Mouse (Mus musculus) left cerebral cortex, adult 18-20 months (tissue): ENCODE results near the gene Tmem179. TPM values are rescaled to one million over a fixed set of nuclear protein-coding genes. Genes with fewer than 3 reads are reported as not detected.
A peak's percentile ranks its signal among the peaks of the same experiment; 100 is the strongest.

ENCODE experiments used
- DNase-seq, 2 experiments: peaks; one replicate each; pipeline ENCODE4 v3.0.0; 2021 to 2022; ENCODE audit warnings: low spot score in 2 of 2, mixed read lengths in 1 of 2
- total RNA-seq, 2 experiments: library from RNA; stranded (reverse); gene quantifications; 2 replicates each; pipeline ENCODE4 v1.2.3; 2021

The Tmem179 gene
- total RNA-seq, 2 experiments from 2014 or later = 117 to 118 TPM

DNA sequence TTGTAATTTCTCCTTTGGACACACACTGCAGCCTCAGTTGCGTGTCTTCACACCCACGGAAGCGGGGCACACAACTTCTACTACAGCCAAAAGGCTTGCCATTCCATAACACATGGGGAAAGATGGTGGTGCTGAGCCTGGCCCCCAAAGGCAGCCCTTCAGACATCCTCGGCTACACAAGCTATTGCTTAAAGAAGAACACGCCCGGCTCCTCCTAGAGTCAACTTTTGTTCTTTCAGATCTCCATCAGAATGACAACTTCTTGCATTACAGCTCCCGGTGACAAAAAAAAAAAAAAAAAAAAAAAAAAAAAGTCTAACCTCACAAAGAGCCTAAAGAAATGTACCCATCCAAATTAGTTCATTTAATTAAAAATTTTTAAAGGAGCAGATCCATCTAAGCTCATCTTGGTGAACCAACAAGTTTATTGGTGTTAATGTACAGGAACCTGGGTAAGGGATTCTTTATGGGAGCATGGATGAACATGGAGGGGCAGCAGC, 23.0 kb upstream of the Tmem179 start:
- no peak for DNase-seq

DNA sequence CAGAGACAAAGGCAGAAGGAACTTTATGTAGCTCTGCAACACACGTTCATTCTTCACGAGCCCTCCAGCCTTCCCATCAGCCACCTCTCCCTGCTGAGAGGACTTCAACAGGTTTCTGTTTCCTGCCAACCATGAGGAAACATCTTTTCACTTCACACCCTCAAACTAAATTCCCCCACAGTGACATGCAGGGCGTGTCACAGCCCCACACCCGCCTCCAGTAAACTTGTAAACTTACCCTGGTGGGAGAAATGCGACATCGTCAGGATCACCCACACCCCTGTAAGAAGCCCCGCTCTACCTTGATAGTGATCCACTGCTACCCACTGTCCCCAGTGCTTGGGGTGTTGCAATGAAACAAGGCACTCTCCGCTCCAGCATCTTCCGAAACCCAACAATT, 21.8 kb upstream of the Tmem179 start:
- no peak for DNase-seq

DNA sequence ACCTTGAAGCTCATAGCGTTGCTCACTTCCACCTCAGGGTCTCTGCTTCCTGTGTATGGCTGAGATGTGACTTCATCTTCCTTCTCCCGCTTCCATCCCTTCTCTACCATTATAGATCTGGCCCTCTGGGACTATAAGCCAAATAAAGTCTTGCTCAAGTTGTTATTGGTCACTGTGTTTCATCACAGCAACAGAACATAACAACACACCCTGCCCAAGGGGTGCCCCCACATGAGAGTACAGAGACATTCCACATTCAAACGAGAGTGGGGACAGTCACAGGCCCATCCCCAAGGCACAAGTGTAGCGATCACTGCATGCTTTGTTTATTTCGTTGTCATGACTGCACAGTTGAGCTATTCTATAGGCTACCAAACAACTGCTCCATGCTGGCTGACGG, 20.7 kb upstream of the Tmem179 start:
- DNase-seq = no peak

DNA sequence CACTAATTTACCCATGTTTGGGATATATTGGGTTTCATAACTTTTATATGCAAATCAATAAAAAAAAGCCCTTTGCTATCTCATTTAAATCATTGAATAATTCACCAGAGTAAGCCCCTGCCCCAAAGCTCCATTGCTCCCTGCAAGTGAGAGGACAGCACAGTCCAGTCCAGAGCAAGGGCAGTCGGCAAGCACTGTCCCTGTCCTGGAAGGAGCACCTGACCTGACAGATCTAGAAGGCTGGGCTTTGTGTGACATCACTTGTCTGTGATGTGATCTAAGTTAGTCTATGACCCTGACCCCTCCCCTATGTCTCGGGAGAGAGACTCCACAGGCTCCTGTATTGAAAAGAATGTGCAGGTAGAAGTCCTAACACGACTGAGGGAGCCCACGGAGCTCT, 17.2 kb upstream of the Tmem179 start:
- DNase-seq = no peak

DNA sequence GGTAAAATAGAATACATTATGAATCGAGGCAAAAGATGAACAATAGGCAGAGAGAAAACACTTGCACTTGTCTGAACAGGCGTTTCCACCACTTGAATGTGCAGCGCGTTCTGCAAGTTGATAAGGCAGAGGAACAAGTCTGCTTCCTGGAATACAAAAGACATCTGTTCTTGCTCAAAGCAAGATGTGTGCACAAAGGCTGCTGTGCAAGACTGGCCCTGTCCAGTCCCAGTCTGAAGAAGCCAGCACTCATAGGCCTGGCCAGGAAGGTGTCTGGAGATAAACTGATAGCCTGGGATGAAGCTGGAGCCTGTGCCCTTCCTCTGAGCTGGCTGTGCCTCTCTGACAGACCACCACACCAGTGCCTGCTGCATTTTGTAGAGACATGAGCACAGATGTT, 1.6 kb upstream of the Tmem179 start:
- DNase-seq = no peak

DNA sequence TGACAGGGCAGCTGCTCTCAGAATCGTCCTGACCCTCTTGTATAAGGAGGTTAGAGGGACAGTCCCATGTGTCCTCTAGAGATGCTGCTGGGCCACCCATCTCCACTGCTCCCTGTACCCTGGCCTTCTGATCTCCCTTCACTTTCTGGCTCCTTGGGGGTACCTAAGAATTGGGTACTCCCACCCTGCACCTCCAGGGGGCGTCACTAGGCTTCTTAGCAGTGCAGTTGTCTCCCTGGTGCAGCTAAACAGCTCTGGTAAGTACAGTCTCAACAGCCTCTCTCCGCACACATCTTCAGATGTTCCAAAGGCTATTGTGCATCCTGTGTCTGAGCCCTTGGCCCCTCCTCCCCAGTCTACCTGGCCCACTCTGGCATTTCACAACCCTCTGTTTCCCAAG, 1.6 kb downstream of the Tmem179 start:
- no peak for DNase-seq

DNA sequence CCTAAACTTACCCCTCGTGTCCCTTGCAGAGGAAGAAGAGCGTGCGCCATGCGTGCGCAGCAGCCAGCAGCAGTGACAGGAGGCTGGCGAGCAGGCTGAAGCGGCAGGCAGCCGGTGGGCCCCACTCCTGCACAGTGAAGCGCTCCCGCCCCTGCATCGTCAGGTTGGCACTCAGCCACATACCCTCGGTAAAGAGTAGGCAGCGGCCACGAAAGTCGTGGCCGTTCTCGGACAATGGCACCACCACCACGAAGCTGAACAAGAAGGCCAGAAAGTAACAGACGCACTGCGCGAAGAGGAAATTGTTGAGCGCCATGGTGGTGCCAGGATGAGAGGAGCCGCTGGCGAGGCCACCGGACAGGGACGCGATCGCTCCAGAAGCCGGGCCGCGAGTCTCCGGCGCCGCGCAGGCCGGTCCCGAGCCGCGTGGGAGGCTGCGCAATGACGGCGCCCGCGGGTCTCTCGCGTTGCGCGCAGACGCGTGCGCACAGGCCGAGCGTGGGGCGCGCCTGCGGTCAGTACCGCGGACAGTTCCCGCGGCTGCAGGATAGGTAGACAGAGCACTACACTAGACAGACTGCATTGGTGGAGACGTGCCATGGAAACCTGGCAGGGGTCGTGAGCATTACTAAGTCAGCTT, 5.7 kb downstream of the Tmem179 start:
- peak; percentile 76 to 85 for DNase-seq

DNA sequence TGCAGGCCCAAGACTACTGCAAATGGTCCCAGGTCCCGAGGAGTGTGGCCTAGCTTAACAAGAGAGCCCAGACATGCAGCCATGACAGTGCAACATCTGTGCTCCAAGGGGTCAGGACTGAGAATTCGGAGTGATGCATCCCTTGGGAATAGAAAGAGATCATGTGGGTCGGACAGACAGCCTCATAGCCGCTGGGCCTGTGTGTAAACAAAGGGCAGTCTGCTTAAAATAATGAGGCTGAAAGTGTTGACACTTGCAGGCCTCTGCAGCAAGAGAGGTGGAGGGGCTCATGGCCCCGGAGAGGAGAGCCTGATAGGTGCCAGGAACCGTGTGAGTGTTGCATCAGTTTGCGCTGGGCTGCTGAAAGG, 6.2 kb downstream of the Tmem179 start:
- no peak for DNase-seq

DNA sequence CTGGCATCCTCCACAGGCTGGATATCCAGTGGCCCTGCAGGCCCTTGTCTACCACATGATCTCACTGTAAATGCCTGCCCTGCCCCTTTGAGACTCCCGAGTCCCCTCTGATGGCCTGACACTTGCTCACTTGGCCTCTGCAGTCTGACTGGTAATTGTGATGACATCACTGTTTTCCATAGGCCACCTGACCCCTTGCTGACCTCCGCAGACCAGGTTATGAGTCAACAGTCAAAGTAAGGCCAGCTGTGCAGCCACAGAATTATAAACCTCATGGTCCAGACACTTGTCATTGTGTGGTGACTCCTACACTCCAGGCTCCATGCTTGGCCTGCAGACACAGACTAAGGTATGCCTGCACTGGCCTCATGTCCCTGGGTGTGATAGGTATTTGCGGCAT, 8.6 kb downstream of the Tmem179 start:
- no peak for DNase-seq

DNA sequence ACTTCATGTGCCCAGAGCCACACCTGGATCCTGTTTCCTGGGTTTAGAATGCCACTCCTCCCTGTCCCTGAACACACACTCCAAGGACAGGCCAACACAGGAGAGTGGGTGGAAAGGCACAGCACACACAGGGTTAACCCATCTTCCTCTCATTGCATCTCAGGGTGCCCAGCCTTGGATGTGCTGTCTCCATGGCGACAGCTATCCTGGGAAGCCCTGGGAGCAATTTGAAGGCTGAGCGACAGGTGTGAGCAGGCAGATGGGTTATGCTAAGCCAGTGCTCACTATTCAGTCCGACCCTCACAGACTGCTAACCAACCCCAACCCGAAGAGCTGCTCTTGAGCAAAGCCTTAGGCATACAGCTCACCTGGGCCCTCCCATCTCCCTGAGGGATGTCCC, 9.3 kb downstream of the Tmem179 start:
- DNase-seq = no peak

DNA sequence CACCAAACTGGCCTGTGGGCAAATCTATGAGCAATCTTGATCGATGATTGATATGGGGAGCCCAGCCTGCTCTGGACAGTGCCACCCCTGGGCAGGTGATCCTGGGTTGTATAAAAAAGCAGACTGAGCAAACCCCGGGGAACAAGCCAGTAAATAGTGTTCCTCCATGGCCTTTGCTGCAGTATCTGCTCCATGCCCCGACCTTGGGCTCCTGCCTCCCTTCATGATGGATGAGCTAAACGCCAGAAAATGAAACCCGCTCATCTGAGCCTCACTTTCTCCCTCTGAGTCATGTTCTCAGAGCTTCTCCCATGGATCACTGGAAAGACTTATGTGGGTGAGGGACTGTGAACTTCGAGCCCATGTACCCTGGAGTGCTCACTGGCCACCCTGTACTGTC, 10.3 kb downstream of the Tmem179 start:
- no peak for DNase-seq

DNA sequence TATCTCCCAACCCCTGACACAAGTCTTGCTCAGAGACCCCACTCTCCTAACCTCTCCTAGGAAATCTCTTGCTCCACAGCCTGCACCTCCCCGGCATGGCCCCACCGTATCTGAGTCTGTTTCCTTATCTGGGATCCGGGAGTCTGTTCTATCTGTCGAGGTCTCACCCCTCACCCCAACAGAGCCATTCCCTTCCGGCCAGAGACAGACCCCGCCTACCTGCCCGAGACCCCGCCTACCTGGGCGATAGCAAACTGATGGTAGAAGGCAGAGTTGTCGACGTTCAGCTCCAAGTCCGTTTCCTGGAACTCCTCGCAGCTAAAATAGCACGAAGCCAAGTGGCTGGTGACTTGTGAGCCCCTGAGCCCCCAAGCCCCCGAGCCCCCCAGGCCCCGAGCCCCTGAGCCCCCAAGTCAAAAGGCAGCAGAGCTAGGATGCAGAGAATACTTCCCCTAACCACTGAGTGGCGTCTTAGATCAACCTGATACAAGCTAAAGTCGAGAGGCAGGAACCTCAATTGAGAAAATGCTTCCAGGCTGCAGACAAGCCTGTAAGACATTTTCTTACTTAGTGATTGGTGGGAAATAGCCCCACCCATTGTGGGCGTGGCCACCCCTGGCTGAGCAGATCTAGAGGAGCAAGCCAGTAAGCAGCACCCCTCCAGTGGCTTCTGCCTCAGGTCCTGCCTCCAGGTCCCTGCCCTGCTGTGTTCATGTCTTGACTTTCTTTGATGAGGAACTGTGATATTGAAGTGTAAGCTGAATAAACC, 13.4 kb downstream of the Tmem179 start:
- no peak for DNase-seq

DNA sequence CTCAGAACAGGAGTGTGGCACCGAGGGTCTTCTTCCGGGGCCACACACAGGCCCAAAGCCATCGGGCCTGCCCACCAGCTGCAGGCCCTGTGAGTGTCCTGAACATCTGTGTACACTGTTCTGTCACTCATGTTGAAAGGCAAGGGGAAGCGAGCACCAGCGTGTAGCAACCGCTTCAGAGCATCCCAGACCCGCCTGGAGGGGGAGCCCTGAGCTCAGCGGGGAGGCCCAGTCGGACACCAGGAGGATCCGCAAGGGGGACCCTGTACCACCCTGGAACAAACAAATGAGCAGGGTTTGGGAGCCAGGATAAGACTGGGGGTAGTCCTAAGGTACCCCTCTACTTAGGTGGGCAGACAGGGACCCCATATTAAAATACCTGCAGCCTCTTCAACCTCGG, 17.9 kb downstream of the Tmem179 start:
- DNase-seq = peak; percentile 44 to 59

DNA sequence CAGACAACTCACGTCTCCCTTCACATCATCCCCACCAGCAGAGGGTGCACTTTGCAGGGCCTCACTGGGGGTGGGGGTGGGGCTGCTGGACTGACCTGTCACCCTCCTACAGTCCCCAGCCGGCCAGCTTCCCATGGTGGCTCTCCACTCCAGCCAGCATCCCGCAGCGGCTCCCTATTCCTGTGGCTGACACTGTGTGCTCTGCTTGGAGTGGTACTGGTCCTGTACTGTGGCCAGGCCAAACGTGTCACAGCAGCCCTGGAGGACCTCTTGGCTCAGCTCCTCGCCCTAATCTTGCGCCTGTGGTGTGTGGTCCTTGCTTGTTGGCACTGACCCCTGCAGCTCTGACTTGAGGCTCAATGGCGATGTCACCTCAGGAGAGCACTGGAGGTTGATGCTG, 18.8 kb downstream of the Tmem179 start:
- no peak for DNase-seq

DNA sequence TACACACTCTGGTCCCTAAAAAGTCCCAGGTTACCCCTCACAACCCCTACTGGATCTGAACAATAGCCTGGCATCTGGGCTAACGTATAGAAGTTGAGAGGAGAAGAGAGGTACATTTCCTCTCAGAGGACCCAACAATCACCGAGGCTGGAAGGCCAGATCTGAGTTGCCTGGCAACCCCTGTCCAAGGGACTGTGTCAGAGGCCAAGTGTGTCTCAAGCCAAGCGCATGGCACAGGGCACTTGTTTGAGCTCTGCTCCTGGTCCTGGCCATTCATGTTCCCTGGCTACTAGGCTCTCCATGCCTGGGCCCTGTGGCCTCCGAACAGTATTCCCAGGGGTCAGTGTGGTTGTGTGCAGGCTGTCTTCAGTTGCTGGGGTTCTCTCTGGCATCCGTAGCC, 20.4 kb downstream of the Tmem179 start:
- no peak for DNase-seq

DNA sequence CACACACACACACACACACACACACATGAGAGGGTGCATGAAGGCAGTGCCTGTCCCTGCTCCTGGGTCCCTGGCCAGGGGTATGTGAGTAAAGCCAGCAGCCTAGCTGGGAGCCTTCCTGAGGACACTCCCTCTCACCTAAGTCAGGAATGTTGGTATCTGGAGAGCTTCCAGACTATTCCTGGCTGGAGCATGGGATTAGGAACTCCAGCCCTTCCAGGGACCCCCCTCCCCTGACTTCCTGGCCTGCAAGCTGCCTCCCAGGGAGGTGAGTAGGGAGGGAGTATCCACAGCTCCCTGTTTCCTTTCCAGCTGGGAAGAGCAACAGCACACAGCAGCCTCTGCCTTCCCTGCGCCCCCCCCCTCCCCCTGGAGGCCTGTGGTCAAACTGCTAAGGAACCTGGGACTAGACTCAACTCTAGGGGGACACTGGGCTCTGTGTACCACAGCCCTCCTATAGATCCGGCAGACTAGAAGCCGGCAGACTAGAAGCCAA, 26.1 kb downstream of the Tmem179 start:
- no peak for DNase-seq

DNA sequence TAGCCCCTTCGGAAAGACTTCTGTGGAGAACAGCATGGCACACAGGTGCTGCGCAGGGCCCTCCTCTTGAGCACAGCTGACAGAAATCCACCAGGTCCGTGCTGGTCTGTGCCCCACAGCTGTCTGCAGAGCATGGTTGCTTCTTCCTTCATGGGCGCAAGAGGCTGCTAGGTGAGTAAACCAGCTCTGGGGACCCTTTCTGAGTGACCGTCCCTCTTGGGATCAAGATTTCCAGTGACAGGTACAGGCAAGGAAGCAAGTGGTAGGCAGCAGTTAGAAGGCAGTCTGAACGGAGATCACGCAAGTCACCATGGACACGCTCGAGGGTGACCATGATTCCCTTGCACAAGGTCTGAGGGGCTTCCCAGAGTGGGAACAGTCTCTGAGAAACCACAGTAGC, 27.0 kb downstream of the Tmem179 start:
- no peak for DNase-seq

DNA sequence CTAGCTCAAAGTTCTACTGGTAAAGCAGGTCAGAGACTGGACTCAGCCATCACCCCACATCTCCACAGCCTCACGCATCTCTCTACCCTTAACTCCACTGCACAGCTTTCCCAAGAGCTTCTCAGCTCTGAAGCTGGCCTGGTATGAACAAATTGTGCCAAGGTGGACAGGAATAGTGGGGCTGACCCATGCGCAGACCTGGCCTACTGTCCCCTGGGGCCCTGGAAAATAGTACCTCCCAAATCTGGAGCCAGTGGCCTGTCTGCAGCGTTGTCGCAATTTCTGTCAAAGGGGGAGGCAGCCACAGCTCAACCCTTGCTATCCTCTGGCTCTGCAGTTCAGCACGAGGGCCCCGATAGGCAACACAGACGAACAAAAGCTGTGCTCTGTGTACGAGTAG, 27.4 kb downstream of the Tmem179 start, which contains the start of gene A530016L24Rik:
TSS of gene A530016L24Rik (plus strand) at position 315 of the 400 bp plus-strand sequence.
- no peak for DNase-seq

DNA sequence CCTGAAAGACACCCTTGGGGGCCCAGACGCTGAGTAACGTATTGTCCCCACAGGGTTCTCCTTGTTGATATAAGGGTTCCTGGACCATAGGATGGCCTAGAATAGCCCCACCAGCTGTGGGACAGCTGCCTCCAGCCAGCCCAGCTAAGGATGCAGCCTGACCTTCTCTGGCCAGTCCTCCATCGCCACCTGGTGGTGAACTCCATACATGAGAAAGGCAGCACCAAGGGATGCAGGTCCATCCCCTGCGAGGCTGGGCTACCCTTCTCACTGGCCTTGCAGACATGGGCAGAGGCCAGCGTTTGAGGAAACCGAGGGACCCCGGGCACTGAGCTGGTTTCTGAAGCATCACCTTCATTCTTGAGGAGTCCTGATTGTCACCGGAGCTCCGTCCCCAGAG, 42.8 kb downstream of the Tmem179 start:
- DNase-seq = peak; percentile 86 to 92

DNA sequence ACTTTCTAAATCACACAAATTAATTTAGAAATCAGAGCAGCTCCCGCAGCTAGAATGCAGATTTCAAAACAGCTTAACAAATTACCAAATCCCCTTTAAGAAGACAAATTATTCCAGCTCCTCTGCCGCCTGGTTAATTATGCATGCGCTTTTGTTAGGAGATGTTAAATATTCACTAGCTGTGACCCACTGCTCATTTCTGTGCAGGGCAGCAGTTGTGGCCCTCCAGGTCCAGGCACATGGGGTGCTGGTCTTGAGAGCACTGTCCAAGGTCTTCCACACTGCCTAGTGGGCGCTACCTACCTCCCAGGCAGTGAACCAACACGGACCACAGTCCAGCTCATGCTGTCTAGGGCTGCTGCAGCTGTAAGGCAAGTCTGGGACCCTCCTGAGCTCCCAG, 46.3 kb downstream of the Tmem179 start:
- no peak for DNase-seq

DNA sequence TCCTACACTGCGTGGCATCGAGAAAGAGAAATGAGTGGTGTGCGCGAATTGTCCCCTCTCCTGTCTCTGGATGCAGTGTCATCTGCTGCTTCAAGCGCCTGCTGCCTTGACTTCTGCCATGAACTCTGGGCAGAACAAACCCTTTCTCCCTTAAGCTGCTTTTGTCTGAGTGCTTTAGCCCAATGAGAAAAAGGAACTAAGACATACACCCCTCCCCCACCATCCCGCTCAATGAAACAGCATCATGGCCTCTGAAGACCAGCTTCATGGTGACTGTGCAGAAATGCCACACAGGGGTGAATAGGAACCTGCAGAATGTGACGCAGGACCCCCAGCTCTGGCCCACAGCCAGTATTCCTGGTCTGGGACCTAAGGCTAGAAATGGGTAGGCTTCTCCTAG, 47.2 kb downstream of the Tmem179 start:
- DNase-seq = no peak

DNA sequence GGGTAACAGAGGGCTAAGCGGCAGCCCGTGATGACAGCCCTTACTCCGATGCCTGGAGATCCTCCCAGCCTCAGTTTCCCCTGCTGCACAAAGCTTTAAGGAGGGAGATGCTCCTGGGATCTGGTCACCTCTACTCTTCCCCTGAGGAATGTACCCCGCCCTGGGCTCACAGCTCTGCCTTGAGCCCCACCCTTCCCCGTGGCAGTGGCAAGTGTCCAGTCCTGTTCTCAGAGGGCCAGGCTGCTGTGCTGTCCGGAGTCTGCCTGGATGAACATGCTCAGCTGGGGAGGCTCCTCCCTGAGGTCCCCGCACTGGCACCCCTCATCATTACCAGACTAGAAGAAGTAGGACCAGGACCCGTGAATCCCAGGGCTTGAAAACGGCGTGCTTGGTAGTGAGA, 49.2 kb downstream of the Tmem179 start:
- DNase-seq = no peak

DNA sequence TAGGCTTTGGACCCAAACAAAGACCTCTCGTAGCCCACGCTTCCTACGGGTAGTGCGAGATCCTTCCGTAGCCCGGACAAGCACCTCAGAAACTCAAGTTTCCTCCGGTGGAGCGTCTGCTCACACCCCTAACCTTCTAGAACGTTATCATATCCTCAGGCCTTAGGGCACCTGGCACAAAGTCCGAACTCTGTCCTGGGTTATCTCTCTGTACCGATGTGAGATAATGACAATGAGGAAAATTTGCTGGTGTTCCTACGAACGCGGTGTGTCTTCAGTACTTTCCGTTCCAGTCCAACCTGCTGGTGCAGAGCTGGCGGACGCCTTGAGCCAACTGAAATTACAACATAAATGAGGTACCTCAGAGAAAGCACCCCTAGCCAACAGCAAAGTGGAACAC, 50.6 kb downstream of the Tmem179 start:
- DNase-seq = no peak
